Mouse (Mus musculus) liver, adult 2 months (tissue): ENCODE data around the gene Agxt2.

ENCODE experiments used
- CTCF ChIP-seq: fragments of 200-500 bp; IDR thresholded peaks from 2 replicates; pipeline ENCODE4 v1.5.1; 2011; ENCODE audit warnings: low read depth, low read length, control low read depth
- POLR2A ChIP-seq: fragments of 200-500 bp; IDR thresholded peaks from 2 replicates; pipeline ENCODE4 v1.6.1; 2011; ENCODE audit warnings: low read length, control low read depth; ENCODE audit not compliant: insufficient read depth; ENCODE audit errors: extremely low read depth

GRCm38 (mm10) chr15:10399795-10400194 lies 41.5 kb downstream of the Agxt2 start:
- TF ChIP-seq POLR2A: no peak
- TF ChIP-seq CTCF: no peak
